Mouse (Mus musculus): ENCODE measurements around the gene Tspan1. TPM values are rescaled to one million over a fixed set of nuclear protein-coding genes. Genes with fewer than 3 reads are reported as not detected.
A peak's percentile ranks its signal among the peaks of the same experiment; 100 is the strongest.

Tspan1 gene
- total RNA-seq, 2 experiments from 2014 or later = not detected

DNA sequence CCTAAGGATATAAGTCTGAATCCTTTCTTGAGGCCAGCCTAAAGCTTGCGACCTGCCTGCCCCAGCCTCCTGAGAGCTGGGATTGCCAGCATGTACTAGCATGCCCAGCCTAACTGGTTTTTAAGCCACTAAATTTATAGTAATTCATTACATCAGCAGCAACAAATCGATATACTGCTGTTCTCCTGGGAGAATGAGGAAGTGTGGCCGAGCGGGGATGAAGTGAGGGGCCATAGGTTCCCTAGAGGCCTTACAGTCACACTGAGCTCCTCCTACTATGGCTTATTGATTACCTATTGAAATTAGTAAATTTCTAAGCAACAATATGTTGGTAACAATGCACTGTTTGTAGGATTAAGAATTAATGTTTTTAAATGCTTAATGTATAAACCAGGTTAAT, 34.3 kb downstream of the Tspan1 start:
- ATAC-seq (ENCODE audit: poor library complexity, severe bottlenecking) = no peak

GRCm38 (mm10) chr4:116127956-116128355, 39.4 kb downstream of the Tspan1 start:
- no peak for ATAC-seq (ENCODE audit: poor library complexity, severe bottlenecking)

DNA sequence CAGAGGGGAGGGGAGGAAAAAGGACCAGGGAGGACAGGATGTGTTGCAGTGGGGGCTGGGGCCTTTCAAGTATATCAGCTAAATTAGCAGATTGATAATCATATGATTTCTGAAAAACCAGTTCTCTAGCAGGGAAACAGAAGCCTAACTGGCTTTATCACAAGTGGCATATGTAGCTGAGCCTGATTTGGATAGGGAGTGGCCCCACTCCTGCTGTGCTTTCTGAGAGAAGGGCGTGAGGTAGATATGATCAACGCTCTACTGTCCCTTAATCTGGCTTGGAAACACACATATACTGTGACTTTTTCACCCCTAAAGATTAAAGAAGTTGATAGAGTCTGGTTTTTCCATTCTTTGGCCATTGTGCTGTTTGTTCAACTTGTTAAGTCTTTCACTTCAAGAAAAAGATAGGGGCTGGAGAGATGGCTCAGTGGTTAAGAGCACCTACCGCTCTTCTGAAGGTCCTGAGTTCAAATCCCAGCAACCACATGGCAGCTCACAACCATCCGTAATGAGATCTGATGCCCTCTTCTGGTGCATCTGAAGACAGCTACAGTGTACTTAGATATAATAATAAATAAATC, 41.5 kb downstream of the Tspan1 start:
- no peak for ATAC-seq (ENCODE audit: poor library complexity, severe bottlenecking)

GRCm38 (mm10) chr4:116123602-116124519, 43.5 kb downstream of the Tspan1 start, which contains the start of the genes Rad54l and Pomgnt1:
Rad54l (minus strand) TSS chr4:116123690.
Pomgnt1 (plus strand) TSS chr4:116123840.
- peak; percentile 96 for ATAC-seq (ENCODE audit: poor library complexity, severe bottlenecking)

GRCm38 (mm10) chr4:116122762-116123161, 44.6 kb downstream of the Tspan1 start:
- peak; percentile 50 for ATAC-seq (ENCODE audit: poor library complexity, severe bottlenecking)

Other genes starting within 250 kb of the Tspan1 start
- not detected in 2 replicates for gene Dmbx1, start 227.7 kb downstream of the Tspan1 start, total RNA-seq (2015)
- not detected in 2 replicates for gene Dmbx1, start 227.7 kb downstream of the Tspan1 start, total RNA-seq (2017)
- gene Faah, start 149.7 kb downstream of the Tspan1 start, total RNA-seq (2015) = 0.71 and 1.8 TPM in 2 replicates
- gene Faah, start 149.7 kb downstream of the Tspan1 start, total RNA-seq (2017) = 1.3 and 2.2 TPM in 2 replicates
- 9.6 and 10.4 TPM in 2 replicates for gene Nsun4, start 113.7 kb downstream of the Tspan1 start, total RNA-seq (2015)
- 7.9 and 14.0 TPM in 2 replicates for gene Nsun4, start 113.7 kb downstream of the Tspan1 start, total RNA-seq (2017)
- 465 and 482 TPM in 2 replicates for gene Uqcrh, start 92.5 kb downstream of the Tspan1 start, total RNA-seq (2015)
- gene Uqcrh, start 92.5 kb downstream of the Tspan1 start, total RNA-seq (2017) = 334 and 347 TPM in 2 replicates
- gene Lrrc41, start 92.3 kb downstream of the Tspan1 start, total RNA-seq (2015) = 14.3 and 15.1 TPM in 2 replicates
- gene Lrrc41, start 92.3 kb downstream of the Tspan1 start, total RNA-seq (2017) = 9.9 and 16.3 TPM in 2 replicates
- gene Rad54l, start 43.9 kb downstream of the Tspan1 start, total RNA-seq (2015) = 16.6 and 18.7 TPM in 2 replicates
- gene Rad54l, start 43.9 kb downstream of the Tspan1 start, total RNA-seq (2017) = 15.4 and 19.1 TPM in 2 replicates
- 3.3 and 6.7 TPM in 2 replicates for gene Pomgnt1, start 43.8 kb downstream of the Tspan1 start, total RNA-seq (2015)
- 7.3 and 9.3 TPM in 2 replicates for gene Pomgnt1, start 43.8 kb downstream of the Tspan1 start, total RNA-seq (2017)
- gene Lurap1, start 16.3 kb downstream of the Tspan1 start, total RNA-seq (2015) = not detected in 2 replicates
- not detected in 2 replicates for gene Lurap1, start 16.3 kb downstream of the Tspan1 start, total RNA-seq (2017)
- not detected in 2 replicates for gene 1700042G07Rik, start 5.8 kb upstream of the Tspan1 start, total RNA-seq (2015)
- not detected in 2 replicates for gene 1700042G07Rik, start 5.8 kb upstream of the Tspan1 start, total RNA-seq (2017)
- not detected in 2 replicates for gene Gm49337, start 5.8 kb upstream of the Tspan1 start, total RNA-seq (2015)
- gene Gm49337, start 5.8 kb upstream of the Tspan1 start, total RNA-seq (2017) = 0.48 TPM in 1 of 2 replicates, not detected in the other
- 0.31 and 0.41 TPM in 2 replicates for gene Pik3r3, start 54.0 kb upstream of the Tspan1 start, total RNA-seq (2015)
- gene Pik3r3, start 54.0 kb upstream of the Tspan1 start, total RNA-seq (2017) = 0.24 and 1.1 TPM in 2 replicates

All from megakaryocyte, adult 5-6 weeks (primary cell).